10 mouse cellular contexts compared by ENCODE assay signal in the genomic region with DNA sequence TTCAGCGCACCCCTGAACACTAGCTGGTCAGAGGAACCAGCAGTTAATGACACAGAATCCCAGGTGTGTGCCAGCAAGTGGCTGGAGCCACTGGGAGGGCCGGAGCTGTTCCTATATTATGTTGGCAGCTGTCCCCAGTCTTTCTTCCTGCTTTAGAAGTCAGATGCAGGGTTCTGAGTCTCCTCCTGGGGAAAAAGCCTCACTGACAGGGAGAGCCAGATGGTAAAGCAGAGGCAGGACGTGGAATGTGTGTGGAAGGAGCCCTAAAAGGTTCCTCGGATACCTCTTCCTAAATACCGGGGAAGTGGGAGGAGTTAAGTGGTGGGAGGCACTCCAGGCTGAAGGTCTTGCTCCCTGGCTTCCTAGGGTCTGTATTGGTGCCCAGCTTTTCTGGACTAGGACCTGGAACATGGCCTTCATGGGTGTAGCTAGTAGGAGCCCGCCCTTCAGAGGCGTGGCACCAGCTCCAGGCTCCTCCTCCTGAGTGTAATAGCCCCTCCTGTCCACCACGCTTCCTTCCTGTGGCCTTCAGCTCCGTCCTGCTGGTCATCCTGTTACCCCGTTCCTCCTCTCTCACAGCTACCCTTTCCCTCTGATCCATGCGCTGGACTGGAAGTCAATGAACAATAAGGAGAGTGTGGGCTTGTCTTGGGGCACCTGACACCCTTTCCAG. TPM values are rescaled to one million over a fixed set of nuclear protein-coding genes. Genes with fewer than 3 reads are reported as not detected.
DNase-seq lines count a peak whose midpoint lies in the region; ATAC-seq lines count a peak whose summit lies in the region.
"Had no signal": no experiment of that assay in that cellular context is flagged by ENCODE, and none has a peak within 500 bp of the region (broad histone marks: within the 10 kb centered on the region; RNA-seq: fewer than 3 reads in every experiment).

No protein-coding gene starts in this region.

- H3K27me3 ChIP-seq in midbrain, embryonic 11.5 days (ENCODE audit: control insufficient read depth, insufficient read depth, low read length), result no peaks in the 10 kb centered on the region
- H3K27me3 ChIP-seq in midbrain, embryonic 13.5 days, result no peaks in the 10 kb centered on the region
- H3K27me3 ChIP-seq in heart, embryonic 14.5 days (ENCODE audit: control insufficient read depth, insufficient read depth, low read length), result no peaks in the 10 kb centered on the region
- no peaks in the 10 kb centered on the region for H3K27me3 ChIP-seq in limb, embryonic 13.5 days

- no peak overlapping the region for H3K4me3 ChIP-seq in midbrain, embryonic 11.5 days (ENCODE audit: low read depth, low read length)
- H3K4me3 ChIP-seq in midbrain, embryonic 13.5 days (replicated peaks), result no peak overlapping the region
- H3K4me3 ChIP-seq in heart, embryonic 14.5 days (ENCODE audit: control insufficient read depth in 1 of 2, insufficient read depth in 1 of 2, low read depth in 1 of 2, low read length in 2 of 2), result no peak overlapping the region
- H3K4me3 ChIP-seq in limb, embryonic 13.5 days, result no peak overlapping the region

- no peaks in the 10 kb centered on the region for H3K9me3 ChIP-seq in midbrain, embryonic 11.5 days (ENCODE audit: control insufficient read depth, low read length)
- no peaks in the 10 kb centered on the region for H3K9me3 ChIP-seq in midbrain, embryonic 13.5 days
- H3K9me3 ChIP-seq in heart, embryonic 14.5 days (ENCODE audit: control insufficient read depth, low read length), result no peaks in the 10 kb centered on the region
- no peaks in the 10 kb centered on the region for H3K9me3 ChIP-seq in limb, embryonic 13.5 days

- no peak overlapping the region for H3K9ac ChIP-seq in midbrain, embryonic 11.5 days (ENCODE audit: low read length)
- H3K9ac ChIP-seq in midbrain, embryonic 13.5 days (replicated peaks), result no peak overlapping the region
- no peak overlapping the region for H3K9ac ChIP-seq in heart, embryonic 14.5 days (ENCODE audit: low read length)
- no peak overlapping the region for H3K9ac ChIP-seq in limb, embryonic 13.5 days

- H3K27ac ChIP-seq in midbrain, embryonic 11.5 days (ENCODE audit: low read depth, low read length), result no peak overlapping the region
- no peak overlapping the region for H3K27ac ChIP-seq in midbrain, embryonic 13.5 days
- peak overlapping the region; percentile 19 to 49; a peak in 3 of 4 replicates for H3K27ac ChIP-seq in heart, embryonic 14.5 days (replicated peaks in 1 of 2; ENCODE audit: control insufficient read depth in 1 of 2, insufficient read depth in 1 of 2, low read depth in 2 of 2, low read length in 2 of 2)
- peak overlapping the region; percentile 2; the same call in 1 of the 2 replicates for H3K27ac ChIP-seq in limb, embryonic 13.5 days

- H3K4me2 ChIP-seq in midbrain, embryonic 11.5 days, result no peak overlapping the region
- H3K4me2 ChIP-seq in midbrain, embryonic 13.5 days (replicated peaks), result no peak overlapping the region
- no peak overlapping the region for H3K4me2 ChIP-seq in heart, embryonic 14.5 days (ENCODE audit: low read length)
- H3K4me2 ChIP-seq in limb, embryonic 13.5 days (replicated peaks), result no peak overlapping the region

- no peaks in the 10 kb centered on the region for H3K36me3 ChIP-seq in midbrain, embryonic 11.5 days (ENCODE audit: control insufficient read depth, insufficient read depth, low read length)
- H3K36me3 ChIP-seq in midbrain, embryonic 13.5 days, result no peaks in the 10 kb centered on the region
- no peaks in the 10 kb centered on the region for H3K36me3 ChIP-seq in heart, embryonic 14.5 days (ENCODE audit: control insufficient read depth, insufficient read depth, low read length)
- no peaks in the 10 kb centered on the region for H3K36me3 ChIP-seq in limb, embryonic 13.5 days

- H3K4me1 ChIP-seq in midbrain, embryonic 11.5 days (ENCODE audit: control insufficient read depth, insufficient read depth, low read length), result no peaks in the 10 kb centered on the region
- peaks cover 14% of the 10 kb centered on the region for H3K4me1 ChIP-seq in midbrain, embryonic 13.5 days (replicated peaks)
- H3K4me1 ChIP-seq in heart, embryonic 14.5 days (ENCODE audit: control insufficient read depth in 2 of 2, insufficient read depth in 2 of 2, low read length in 2 of 2), result peaks cover 35% of the 10 kb centered on the region in 2 experiments
- peaks cover 39% of the 10 kb centered on the region for H3K4me1 ChIP-seq in limb, embryonic 13.5 days

- peak; percentile 51 for DNase-seq in midbrain, embryonic 11.5 days (ENCODE audit: low spot score, missing footprints)
- no peak for DNase-seq in layer of hippocampus, adult 9-10 months (ENCODE audit: low spot score)
- no peak for DNase-seq in urinary bladder, postnatal 25 days (ENCODE audit: low spot score)
- no peak for DNase-seq in thymus, postnatal 14 days

- ATAC-seq in midbrain, embryonic 11.5 days (ENCODE audit: low FRiP score), result no peak
- no peak for ATAC-seq in midbrain, embryonic 13.5 days
- peak; percentile 37 for ATAC-seq in heart, embryonic 14.5 days (ENCODE audit: insufficient number of reproducible peaks, insufficient read depth, low FRiP score, low read depth)
- no peak for ATAC-seq in limb, embryonic 13.5 days (ENCODE audit: low FRiP score, low read depth)
- ATAC-seq in megakaryocyte-erythroid progenitor cell, adult 5-6 weeks (replicated peaks; ENCODE audit: low FRiP score, low TSS enrichment, poor library complexity, severe bottlenecking), result peak; percentile 71

- WGBS in midbrain, embryonic 11.5 days, result 70% methylated on average over 11 of the region's 11 CpGs
- WGBS in midbrain, embryonic 13.5 days, result 70% methylated on average over 11 of the region's 11 CpGs
- WGBS in heart, embryonic 14.5 days, result 59% methylated on average over 11 of the region's 11 CpGs
- WGBS in limb, embryonic 13.5 days, result 47% methylated on average over 11 of the region's 11 CpGs

RNA-seq across cellular contexts. Expression of gene Ppp1r13b, which starts 25.3 kb away (rescaled TPM):
- 4.9 and 6.3 TPM in 2 replicates for polyA plus RNA-seq in midbrain, embryonic 11.5 days (2014; fragmentation: Nextera tagmentation; extraction: Ambion mirVana)
- polyA plus RNA-seq in midbrain, embryonic 13.5 days (2015; fragmentation: Nextera tagmentation; extraction: Ambion mirVana), result 17.8 and 19.7 TPM in 2 replicates
- 15.4 and 15.5 TPM in 2 replicates for polyA plus RNA-seq in heart, embryonic 14.5 days (2014; fragmentation: Nextera tagmentation; extraction: Ambion mirVana)
- polyA plus RNA-seq in limb, embryonic 13.5 days (2015; fragmentation: Nextera tagmentation; extraction: Ambion mirVana), result 12.0 and 13.2 TPM in 2 replicates
- total RNA-seq in megakaryocyte-erythroid progenitor cell, adult 5-6 weeks (2014; fragmentation: Nextera tagmentation), result 6.7 and 8.2 TPM in 2 replicates
- total RNA-seq in megakaryocyte-erythroid progenitor cell, adult 5-6 weeks (2017), result 6.0 and 7.1 TPM in 2 replicates

RNA-seq across cellular contexts. Expression of gene Atp5mpl, which starts 33.6 kb away (rescaled TPM):
- polyA plus RNA-seq in midbrain, embryonic 11.5 days (2014; fragmentation: Nextera tagmentation; extraction: Ambion mirVana), result 565 and 627 TPM in 2 replicates
- polyA plus RNA-seq in midbrain, embryonic 13.5 days (2015; fragmentation: Nextera tagmentation; extraction: Ambion mirVana), result 697 and 714 TPM in 2 replicates
- polyA plus RNA-seq in heart, embryonic 14.5 days (2014; fragmentation: Nextera tagmentation; extraction: Ambion mirVana), result 1,909 and 2,053 TPM in 2 replicates
- 622 and 628 TPM in 2 replicates for polyA plus RNA-seq in limb, embryonic 13.5 days (2015; fragmentation: Nextera tagmentation; extraction: Ambion mirVana)
- 536 and 684 TPM in 2 replicates for total RNA-seq in megakaryocyte-erythroid progenitor cell, adult 5-6 weeks (2014; fragmentation: Nextera tagmentation)
- 637 and 817 TPM in 2 replicates for total RNA-seq in megakaryocyte-erythroid progenitor cell, adult 5-6 weeks (2017)

RNA-seq across cellular contexts. Expression of gene Tdrd9, which starts 38.2 kb away (rescaled TPM):
- polyA plus RNA-seq in midbrain, embryonic 11.5 days (2014; fragmentation: Nextera tagmentation; extraction: Ambion mirVana), result 0.87 and 1.4 TPM in 2 replicates
- 0.23 and 0.58 TPM in 2 replicates for polyA plus RNA-seq in midbrain, embryonic 13.5 days (2015; fragmentation: Nextera tagmentation; extraction: Ambion mirVana)
- polyA plus RNA-seq in heart, embryonic 14.5 days (2014; fragmentation: Nextera tagmentation; extraction: Ambion mirVana), result 0.16 and 0.49 TPM in 2 replicates
- 0.68 and 0.98 TPM in 2 replicates for polyA plus RNA-seq in limb, embryonic 13.5 days (2015; fragmentation: Nextera tagmentation; extraction: Ambion mirVana)
- not detected in 2 replicates for total RNA-seq in megakaryocyte-erythroid progenitor cell, adult 5-6 weeks (2014; fragmentation: Nextera tagmentation)
- total RNA-seq in megakaryocyte-erythroid progenitor cell, adult 5-6 weeks (2017), result not detected in 2 replicates

RNA-seq across cellular contexts. Expression of gene Rd3l, which starts 47.9 kb away (rescaled TPM):
- not detected in 2 replicates for polyA plus RNA-seq in midbrain, embryonic 11.5 days (2014; fragmentation: Nextera tagmentation; extraction: Ambion mirVana)
- not detected in 2 replicates for polyA plus RNA-seq in midbrain, embryonic 13.5 days (2015; fragmentation: Nextera tagmentation; extraction: Ambion mirVana)
- 1.0 and 1.9 TPM in 2 replicates for polyA plus RNA-seq in heart, embryonic 14.5 days (2014; fragmentation: Nextera tagmentation; extraction: Ambion mirVana)
- not detected in 2 replicates for polyA plus RNA-seq in limb, embryonic 13.5 days (2015; fragmentation: Nextera tagmentation; extraction: Ambion mirVana)
- total RNA-seq in megakaryocyte-erythroid progenitor cell, adult 5-6 weeks (2014; fragmentation: Nextera tagmentation), result not detected in 2 replicates
- not detected in 2 replicates for total RNA-seq in megakaryocyte-erythroid progenitor cell, adult 5-6 weeks (2017)
- total RNA-seq: ES-E14 had no signal
- polyA plus RNA-seq: embryonic facial prominence, embryonic 14.5 days had no signal

Comparison
In these comparisons a context has a peak if more than half of its experiments do, and no peak if none do; other contexts are left out.
1. ATAC-seq: peak in heart, embryonic 14.5 days (single experiment) and megakaryocyte-erythroid progenitor cell, adult 5-6 weeks (single experiment); none in midbrain, embryonic 11.5 days (single experiment), midbrain, embryonic 13.5 days (single experiment) and limb, embryonic 13.5 days (single experiment).
2. H3K27ac ChIP-seq: peak in heart, embryonic 14.5 days (2 of 2) and limb, embryonic 13.5 days (single experiment); none in midbrain, embryonic 11.5 days (single experiment) and midbrain, embryonic 13.5 days (single experiment).